Mouse (Mus musculus): ENCODE data around the gene Brinp2. TPM values are rescaled to one million over a fixed set of nuclear protein-coding genes. Genes with fewer than 3 reads are reported as not detected.

The Brinp2 gene
- polyA plus RNA-seq, 1 experiment from 2014 or later, result 0.60 TPM

GRCm38 (mm10) chr1:158266293-158267019 is 89.7 kb downstream of the Brinp2 start:
- Histone ChIP-seq H3K9me3 (ENCODE audit: control insufficient read depth, low read length) (no peaks in the 10 kb centered on the region), H3K9ac (ENCODE audit: low read length) (no peak overlapping the region), H3K36me3 (ENCODE audit: control insufficient read depth, insufficient read depth, low read length) (no peaks in the 10 kb centered on the region), H3K4me2 (ENCODE audit: low read length) (no peak overlapping the region), H3K27ac (ENCODE audit: low read depth) (no peak overlapping the region), H3K4me3 (ENCODE audit: low read depth, low read length) (no peak overlapping the region), H3K27me3 (replicated peaks; ENCODE audit: control insufficient read depth, insufficient read depth, low read length) (peaks cover 18% of the 10 kb centered on the region; the same call in 1 of the 2 replicates), H3K4me1 (replicated peaks; ENCODE audit: control insufficient read depth, insufficient read depth, low read length) (no peaks in the 10 kb centered on the region)
- ATAC-seq (replicated peaks; ENCODE audit: low FRiP score, low TSS enrichment, low read depth) (no peak), DNase-seq (ENCODE audit: low spot score) (no peak)
- 38% methylated on average over 3 of the region's 3 CpGs for WGBS

- no peak for DNase-seq (ENCODE audit: low spot score)
These were observed 96.5 kb downstream of the Brinp2 start for GRCm38 (mm10) chr1:158259516-158260235.

GRCm38 (mm10) chr1:158258685-158259292 is 97.3 kb downstream of the Brinp2 start:
- no peak for DNase-seq (ENCODE audit: low spot score)
- no peak for ATAC-seq (replicated peaks; ENCODE audit: low FRiP score, low TSS enrichment, low read depth)
- H3K9ac ChIP-seq (ENCODE audit: low read length), result no peak overlapping the region
- no peaks in the 10 kb centered on the region for H3K4me1 ChIP-seq (replicated peaks; ENCODE audit: control insufficient read depth, insufficient read depth, low read length)
- no peak overlapping the region for H3K4me3 ChIP-seq (ENCODE audit: low read depth, low read length)
- WGBS, result 79% methylated on average over 6 of the region's 6 CpGs
- H3K27ac ChIP-seq (ENCODE audit: low read depth), result no peak overlapping the region
- H3K9me3 ChIP-seq (ENCODE audit: control insufficient read depth, low read length), result no peaks in the 10 kb centered on the region
- peaks cover 13% of the 10 kb centered on the region; the same call in 1 of the 2 replicates for H3K27me3 ChIP-seq (replicated peaks; ENCODE audit: control insufficient read depth, insufficient read depth, low read length)
- no peak overlapping the region for H3K4me2 ChIP-seq (ENCODE audit: low read length)
- no peaks in the 10 kb centered on the region for H3K36me3 ChIP-seq (ENCODE audit: control insufficient read depth, insufficient read depth, low read length)

More at GRCm38 (mm10) chr1:158259516-158260235, 96.5 kb downstream of the Brinp2 start:
- no peak overlapping the region for H3K27ac ChIP-seq (ENCODE audit: low read depth)
- no peaks in the 10 kb centered on the region for H3K9me3 ChIP-seq (ENCODE audit: control insufficient read depth, low read length)
- H3K4me3 ChIP-seq (ENCODE audit: low read depth, low read length), result no peak overlapping the region
- WGBS, result 95% methylated on average over 5 of the region's 5 CpGs
- H3K27me3 ChIP-seq (replicated peaks; ENCODE audit: control insufficient read depth, insufficient read depth, low read length), result peaks cover 13% of the 10 kb centered on the region; the same call in 1 of the 2 replicates
- H3K4me2 ChIP-seq (ENCODE audit: low read length), result no peak overlapping the region
- no peaks in the 10 kb centered on the region for H3K4me1 ChIP-seq (replicated peaks; ENCODE audit: control insufficient read depth, insufficient read depth, low read length)
- no peak overlapping the region for H3K9ac ChIP-seq (ENCODE audit: low read length)
- no peak for ATAC-seq (replicated peaks; ENCODE audit: low FRiP score, low TSS enrichment, low read depth)
- H3K36me3 ChIP-seq (ENCODE audit: control insufficient read depth, insufficient read depth, low read length), result no peaks in the 10 kb centered on the region

- H3K27ac ChIP-seq (ENCODE audit: low read depth), result no peak overlapping the region
- no peaks in the 10 kb centered on the region for H3K36me3 ChIP-seq (ENCODE audit: control insufficient read depth, insufficient read depth, low read length)
- no peak overlapping the region for H3K9ac ChIP-seq (ENCODE audit: low read length)
- H3K4me3 ChIP-seq (ENCODE audit: low read depth, low read length), result no peak overlapping the region
- no peaks in the 10 kb centered on the region for H3K4me1 ChIP-seq (replicated peaks; ENCODE audit: control insufficient read depth, insufficient read depth, low read length)
- no peaks in the 10 kb centered on the region for H3K9me3 ChIP-seq (ENCODE audit: control insufficient read depth, low read length)
- no peaks in the 10 kb centered on the region for H3K27me3 ChIP-seq (replicated peaks; ENCODE audit: control insufficient read depth, insufficient read depth, low read length)
- DNase-seq (ENCODE audit: low spot score), result no peak
- no peak for ATAC-seq (replicated peaks; ENCODE audit: low FRiP score, low TSS enrichment, low read depth)
- H3K4me2 ChIP-seq (ENCODE audit: low read length), result no peak overlapping the region
- 88% methylated on average over 9 of the region's 9 CpGs for WGBS
These were observed 100.0 kb downstream of the Brinp2 start for GRCm38 (mm10) chr1:158255912-158256680.

GRCm38 (mm10) chr1:158252682-158253222 is 103.4 kb downstream of the Brinp2 start:
- ATAC-seq (replicated peaks; ENCODE audit: low FRiP score, low TSS enrichment, low read depth), result no peak
- 78% methylated on average over 8 of the region's 8 CpGs for WGBS
- DNase-seq (ENCODE audit: low spot score), result no peak
- Histone ChIP-seq H3K4me1 (replicated peaks; ENCODE audit: control insufficient read depth, insufficient read depth, low read length) (no peaks in the 10 kb centered on the region), H3K9ac (ENCODE audit: low read length) (no peak overlapping the region), H3K9me3 (ENCODE audit: control insufficient read depth, low read length) (no peaks in the 10 kb centered on the region), H3K36me3 (ENCODE audit: control insufficient read depth, insufficient read depth, low read length) (no peaks in the 10 kb centered on the region), H3K27me3 (replicated peaks; ENCODE audit: control insufficient read depth, insufficient read depth, low read length) (no peaks in the 10 kb centered on the region), H3K4me3 (ENCODE audit: low read depth, low read length) (no peak overlapping the region), H3K27ac (ENCODE audit: low read depth) (no peak overlapping the region), H3K4me2 (ENCODE audit: low read length) (no peak overlapping the region)

- no peak for DNase-seq (ENCODE audit: low spot score)
- H3K9ac ChIP-seq (ENCODE audit: low read length), result no peak overlapping the region
- WGBS, result 84% methylated on average over 3 of the region's 3 CpGs
These were observed 107.9 kb downstream of the Brinp2 start for GRCm38 (mm10) chr1:158248266-158248665.

GRCm38 (mm10) chr1:158246476-158247153 is 109.5 kb downstream of the Brinp2 start:
- Histone ChIP-seq H3K36me3 (ENCODE audit: control insufficient read depth, insufficient read depth, low read length) (no peaks in the 10 kb centered on the region), H3K9me3 (ENCODE audit: control insufficient read depth, low read length) (no peaks in the 10 kb centered on the region), H3K9ac (ENCODE audit: low read length) (no peak overlapping the region), H3K27me3 (replicated peaks; ENCODE audit: control insufficient read depth, insufficient read depth, low read length) (no peaks in the 10 kb centered on the region), H3K27ac (ENCODE audit: low read depth) (no peak overlapping the region), H3K4me2 (ENCODE audit: low read length) (no peak overlapping the region), H3K4me3 (ENCODE audit: low read depth, low read length) (no peak overlapping the region), H3K4me1 (replicated peaks; ENCODE audit: control insufficient read depth, insufficient read depth, low read length) (no peaks in the 10 kb centered on the region)
- no peak for ATAC-seq (replicated peaks; ENCODE audit: low FRiP score, low TSS enrichment, low read depth)
- no peak for DNase-seq (ENCODE audit: low spot score)
- 94% methylated on average over 14 of the region's 14 CpGs for WGBS

More at GRCm38 (mm10) chr1:158248266-158248665, 107.9 kb downstream of the Brinp2 start:
- H3K27ac ChIP-seq (ENCODE audit: low read depth), result no peak overlapping the region
- no peaks in the 10 kb centered on the region for H3K4me1 ChIP-seq (replicated peaks; ENCODE audit: control insufficient read depth, insufficient read depth, low read length)
- no peaks in the 10 kb centered on the region for H3K27me3 ChIP-seq (replicated peaks; ENCODE audit: control insufficient read depth, insufficient read depth, low read length)
- H3K36me3 ChIP-seq (ENCODE audit: control insufficient read depth, insufficient read depth, low read length), result no peaks in the 10 kb centered on the region
- no peaks in the 10 kb centered on the region for H3K9me3 ChIP-seq (ENCODE audit: control insufficient read depth, low read length)
- no peak overlapping the region for H3K4me3 ChIP-seq (ENCODE audit: low read depth, low read length)
- no peak for ATAC-seq (replicated peaks; ENCODE audit: low FRiP score, low TSS enrichment, low read depth)
- H3K4me2 ChIP-seq (ENCODE audit: low read length), result no peak overlapping the region

All from intestine, embryonic 14.5 days (tissue).